Mouse (Mus musculus): ENCODE measurements around the gene Aldh3b2. TPM values are rescaled to one million over a fixed set of nuclear protein-coding genes. Genes with fewer than 3 reads are reported as not detected.

Aldh3b2 gene
- polyA plus RNA-seq (2015; fragmentation: Illumina TruSeq; extraction: RNeasy Lipid Tissue Mini Kit (QIAGEN cat#74804); ENCODE audit: insufficient read depth, low read depth, low replicate concordance): 0.63 TPM

GRCm38 (mm10) chr19:3972229-3972628, at the start of gene Aldh3b2:
Aldh3b2 (plus strand) TSS chr19:3972328.

DNA sequence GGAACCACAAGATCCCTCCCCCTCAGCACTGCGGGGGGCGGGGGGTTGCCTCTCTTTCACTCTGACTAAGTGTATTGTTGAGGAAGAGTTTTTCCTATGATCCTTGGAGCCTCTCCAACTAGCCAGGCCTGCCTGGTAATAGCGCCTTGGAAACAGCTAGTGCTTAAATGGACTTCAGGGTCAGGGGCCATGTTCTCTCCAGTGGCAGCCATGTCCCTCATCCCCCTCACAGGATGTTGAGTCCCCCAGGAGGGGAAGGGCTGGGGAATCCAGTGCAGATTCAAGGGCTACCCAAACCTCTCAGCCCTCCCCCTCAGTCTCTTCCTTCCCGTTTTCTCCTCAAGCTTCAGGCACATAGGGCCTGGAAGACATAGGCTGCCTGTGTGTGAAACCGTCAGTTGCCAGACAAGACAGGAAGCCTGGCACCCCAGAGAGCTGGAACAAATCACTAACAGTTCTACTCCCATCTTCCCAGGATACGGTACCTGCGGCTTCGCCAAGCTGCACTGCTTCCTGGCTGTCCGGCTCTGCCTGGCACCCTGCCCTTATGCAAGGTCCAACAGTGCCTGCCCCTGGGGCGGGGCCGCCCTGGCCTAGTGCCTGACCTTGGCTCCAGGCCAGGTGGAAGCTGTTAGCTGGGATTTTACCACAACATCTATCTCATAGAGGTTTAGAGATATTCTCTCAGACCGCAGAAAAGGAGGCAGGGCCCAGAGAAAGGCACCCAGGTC, 42.8 kb upstream of the Aldh3b2 start, which contains the start of gene Aldh3b1:
Gene Aldh3b1, minus strand, starts transcription at position 598 of the 731 bp plus-strand sequence.

GRCm38 (mm10) chr19:3935032-3935895, 36.9 kb upstream of the Aldh3b2 start, which contains the start of gene Unc93b1:
Unc93b1 (plus strand) TSS chr19:3935186.

DNA sequence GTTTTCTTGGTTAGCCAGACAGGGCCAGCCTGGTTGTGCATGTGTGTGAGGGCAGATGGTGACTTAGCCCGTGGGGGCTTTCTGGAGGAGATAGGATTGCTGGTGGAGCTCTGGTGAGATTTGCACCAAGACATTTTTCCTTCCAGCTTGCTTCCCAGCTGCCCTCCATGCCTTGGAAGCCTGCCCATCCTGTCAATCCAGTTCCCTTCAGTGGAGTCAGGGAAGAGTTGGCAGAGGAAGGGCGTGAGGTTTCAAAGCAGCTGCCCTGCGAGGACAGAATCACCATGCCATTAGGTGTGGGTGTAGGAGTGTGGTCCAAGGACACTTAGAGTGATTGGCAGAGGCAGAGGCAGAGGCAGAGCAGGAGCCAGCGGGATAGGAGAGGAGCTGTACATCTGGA, 13.7 kb upstream of the Aldh3b2 start, which contains the start of gene Aldh3b3:
Gene Aldh3b3, plus strand, starts transcription at position 176 of the 400 bp plus-strand sequence.

DNA sequence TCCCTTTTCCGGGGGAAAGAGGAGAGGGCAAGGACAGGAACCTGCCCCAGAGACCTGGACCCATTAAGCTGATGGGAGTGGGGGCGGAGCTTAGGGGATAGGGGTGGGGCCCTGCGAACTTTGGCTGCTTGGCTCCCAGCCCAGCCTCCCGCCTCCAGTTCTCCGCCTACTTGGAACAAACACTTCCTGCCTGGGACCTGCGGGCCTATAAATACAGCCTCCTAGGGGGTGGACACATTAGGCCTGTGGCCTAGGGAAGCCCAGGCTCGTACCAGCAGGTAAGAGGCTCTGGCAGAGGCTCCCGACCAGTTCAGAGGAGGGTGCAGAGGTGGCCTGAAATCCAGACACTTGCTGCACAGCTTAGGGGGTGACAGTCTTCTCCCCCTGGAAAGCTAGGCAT, 14.2 kb downstream of the Aldh3b2 start, which contains the start of gene Acy3:
Gene Acy3, plus strand, starts transcription at position 237 of the 400 bp plus-strand sequence.

GRCm38 (mm10) chr19:3992416-3992815, 20.3 kb downstream of the Aldh3b2 start, which contains the start of gene Tbx10:
Tbx10 (plus strand) TSS chr19:3992752.

DNA sequence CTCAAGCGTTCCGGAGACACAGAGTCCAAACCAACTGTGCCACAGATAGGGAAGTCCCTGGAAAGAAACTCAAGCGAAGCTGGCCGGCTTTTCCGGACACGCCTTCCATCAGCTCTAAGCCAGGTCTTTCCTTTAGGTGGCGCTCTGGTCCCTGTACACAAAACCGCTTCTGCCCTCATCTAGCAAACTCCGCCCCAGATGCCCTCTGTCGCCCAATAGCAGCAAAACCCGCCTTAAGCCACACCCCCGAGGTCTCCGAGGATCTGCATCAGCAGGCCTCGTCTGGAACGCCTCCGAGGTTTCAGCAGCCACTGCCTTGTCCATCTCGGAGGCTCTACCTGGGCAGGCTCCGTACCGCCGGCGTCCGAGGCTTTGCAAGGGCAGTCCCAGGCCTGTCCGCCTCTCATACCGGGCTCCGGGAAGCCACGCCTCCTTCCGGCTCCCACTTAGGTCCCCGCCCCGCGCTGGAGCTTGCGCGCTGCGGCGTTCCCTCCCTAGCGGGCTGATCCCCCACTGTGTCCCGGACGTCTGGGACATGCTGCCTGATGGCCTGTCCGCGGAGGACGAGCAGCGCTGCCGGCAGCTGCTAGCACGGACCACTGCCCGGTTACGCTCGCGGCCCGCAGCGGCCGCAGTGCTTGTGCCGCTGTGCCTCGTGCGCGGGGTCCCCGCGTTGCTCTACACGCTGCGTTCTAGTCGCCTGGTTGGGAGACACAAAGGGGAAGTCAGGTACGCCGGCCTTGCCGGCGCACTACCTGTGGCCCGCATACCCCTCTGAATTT, 28.2 kb downstream of the Aldh3b2 start, which contains the start of the genes Nudt8 and Gm49405:
Gene Nudt8, plus strand, starts transcription at position 462 of the 782 bp plus-strand sequence.
Gene Gm49405, plus strand, starts transcription at position 508 of the 782 bp plus-strand sequence.

DNA sequence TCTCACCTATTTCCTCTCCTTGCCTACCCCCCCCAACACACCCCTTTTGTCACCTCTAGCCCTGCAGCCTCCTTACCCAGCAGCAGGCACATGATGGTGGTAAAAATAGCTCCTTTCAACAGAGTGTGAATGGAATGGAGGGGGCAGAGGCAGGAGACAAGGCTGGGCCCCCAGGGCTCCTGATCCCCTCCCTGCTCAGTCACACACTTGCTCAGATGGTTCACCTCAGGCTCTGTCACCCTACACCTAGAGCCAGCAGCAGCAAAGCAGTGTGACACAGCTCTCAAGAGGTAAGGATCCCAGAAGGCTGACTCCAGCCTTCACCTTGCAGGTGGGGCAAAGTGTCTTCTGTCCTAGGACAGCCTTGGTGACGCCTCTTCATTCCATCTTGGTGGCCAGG, 31.0 kb downstream of the Aldh3b2 start, which contains the start of gene Doc2g:
Gene Doc2g, plus strand, starts transcription at position 202 of the 400 bp plus-strand sequence.

GRCm38 (mm10) chr19:4012432-4013022, 40.4 kb downstream of the Aldh3b2 start, which contains the start of gene Ndufv1:
Ndufv1 (minus strand) TSS chr19:4012806.

Other genes with a start within 250 kb of the Aldh3b2 start
- 11.8 TPM for gene Kmt5b, start 204.9 kb upstream of the Aldh3b2 start, polyA plus RNA-seq (2015; fragmentation: Illumina TruSeq; extraction: RNeasy Lipid Tissue Mini Kit (QIAGEN cat#74804); ENCODE audit: insufficient read depth, low read depth, low replicate concordance)
- gene Chka, start 120.6 kb upstream of the Aldh3b2 start, polyA plus RNA-seq (2015; fragmentation: Illumina TruSeq; extraction: RNeasy Lipid Tissue Mini Kit (QIAGEN cat#74804); ENCODE audit: insufficient read depth, low read depth, low replicate concordance): 61.3 TPM
- 67.9 TPM for gene Tcirg1, start 65.2 kb upstream of the Aldh3b2 start, polyA plus RNA-seq (2015; fragmentation: Illumina TruSeq; extraction: RNeasy Lipid Tissue Mini Kit (QIAGEN cat#74804); ENCODE audit: insufficient read depth, low read depth, low replicate concordance)
- 32.0 TPM for gene Ndufs8, start 59.6 kb upstream of the Aldh3b2 start, polyA plus RNA-seq (2015; fragmentation: Illumina TruSeq; extraction: RNeasy Lipid Tissue Mini Kit (QIAGEN cat#74804); ENCODE audit: insufficient read depth, low read depth, low replicate concordance)
- 1.7 TPM for gene Aldh3b1, start 42.5 kb upstream of the Aldh3b2 start, polyA plus RNA-seq (2015; fragmentation: Illumina TruSeq; extraction: RNeasy Lipid Tissue Mini Kit (QIAGEN cat#74804); ENCODE audit: insufficient read depth, low read depth, low replicate concordance)
- 16.7 TPM for gene Unc93b1, start 37.1 kb upstream of the Aldh3b2 start, polyA plus RNA-seq (2015; fragmentation: Illumina TruSeq; extraction: RNeasy Lipid Tissue Mini Kit (QIAGEN cat#74804); ENCODE audit: insufficient read depth, low read depth, low replicate concordance)
- gene Aldh3b3, start 13.7 kb upstream of the Aldh3b2 start, polyA plus RNA-seq (2015; fragmentation: Illumina TruSeq; extraction: RNeasy Lipid Tissue Mini Kit (QIAGEN cat#74804); ENCODE audit: insufficient read depth, low read depth, low replicate concordance): not detected
- 3.5 TPM for gene Acy3, start 14.2 kb downstream of the Aldh3b2 start, polyA plus RNA-seq (2015; fragmentation: Illumina TruSeq; extraction: RNeasy Lipid Tissue Mini Kit (QIAGEN cat#74804); ENCODE audit: insufficient read depth, low read depth, low replicate concordance)
- not detected for gene Tbx10, start 20.4 kb downstream of the Aldh3b2 start, polyA plus RNA-seq (2015; fragmentation: Illumina TruSeq; extraction: RNeasy Lipid Tissue Mini Kit (QIAGEN cat#74804); ENCODE audit: insufficient read depth, low read depth, low replicate concordance)
- 9.6 TPM for gene Nudt8, start 28.3 kb downstream of the Aldh3b2 start, polyA plus RNA-seq (2015; fragmentation: Illumina TruSeq; extraction: RNeasy Lipid Tissue Mini Kit (QIAGEN cat#74804); ENCODE audit: insufficient read depth, low read depth, low replicate concordance)
- 0.68 TPM for gene Gm49405, start 28.3 kb downstream of the Aldh3b2 start, polyA plus RNA-seq (2015; fragmentation: Illumina TruSeq; extraction: RNeasy Lipid Tissue Mini Kit (QIAGEN cat#74804); ENCODE audit: insufficient read depth, low read depth, low replicate concordance)
- gene Doc2g, start 31.0 kb downstream of the Aldh3b2 start, polyA plus RNA-seq (2015; fragmentation: Illumina TruSeq; extraction: RNeasy Lipid Tissue Mini Kit (QIAGEN cat#74804); ENCODE audit: insufficient read depth, low read depth, low replicate concordance): 5.5 TPM
- 42.7 TPM for gene Ndufv1, start 40.5 kb downstream of the Aldh3b2 start, polyA plus RNA-seq (2015; fragmentation: Illumina TruSeq; extraction: RNeasy Lipid Tissue Mini Kit (QIAGEN cat#74804); ENCODE audit: insufficient read depth, low read depth, low replicate concordance)
- gene Gstp1, start 65.7 kb downstream of the Aldh3b2 start, polyA plus RNA-seq (2015; fragmentation: Illumina TruSeq; extraction: RNeasy Lipid Tissue Mini Kit (QIAGEN cat#74804); ENCODE audit: insufficient read depth, low read depth, low replicate concordance): 449 TPM
- gene Gstp2, start 73.7 kb downstream of the Aldh3b2 start, polyA plus RNA-seq (2015; fragmentation: Illumina TruSeq; extraction: RNeasy Lipid Tissue Mini Kit (QIAGEN cat#74804); ENCODE audit: insufficient read depth, low read depth, low replicate concordance): 112 TPM
- gene Gstp3, start 87.2 kb downstream of the Aldh3b2 start, polyA plus RNA-seq (2015; fragmentation: Illumina TruSeq; extraction: RNeasy Lipid Tissue Mini Kit (QIAGEN cat#74804); ENCODE audit: insufficient read depth, low read depth, low replicate concordance): not detected
- gene Cabp2, start 109.2 kb downstream of the Aldh3b2 start, polyA plus RNA-seq (2015; fragmentation: Illumina TruSeq; extraction: RNeasy Lipid Tissue Mini Kit (QIAGEN cat#74804); ENCODE audit: insufficient read depth, low read depth, low replicate concordance): 118 TPM
- gene Cdk2ap2, start 124.9 kb downstream of the Aldh3b2 start, polyA plus RNA-seq (2015; fragmentation: Illumina TruSeq; extraction: RNeasy Lipid Tissue Mini Kit (QIAGEN cat#74804); ENCODE audit: insufficient read depth, low read depth, low replicate concordance): 35.8 TPM
- 10.6 TPM for gene Pitpnm1, start 127.7 kb downstream of the Aldh3b2 start, polyA plus RNA-seq (2015; fragmentation: Illumina TruSeq; extraction: RNeasy Lipid Tissue Mini Kit (QIAGEN cat#74804); ENCODE audit: insufficient read depth, low read depth, low replicate concordance)
- 19.1 TPM for gene Aip, start 153.5 kb downstream of the Aldh3b2 start, polyA plus RNA-seq (2015; fragmentation: Illumina TruSeq; extraction: RNeasy Lipid Tissue Mini Kit (QIAGEN cat#74804); ENCODE audit: insufficient read depth, low read depth, low replicate concordance)
- not detected for gene Gpr152, start 167.5 kb downstream of the Aldh3b2 start, polyA plus RNA-seq (2015; fragmentation: Illumina TruSeq; extraction: RNeasy Lipid Tissue Mini Kit (QIAGEN cat#74804); ENCODE audit: insufficient read depth, low read depth, low replicate concordance)
- not detected for gene Cabp4, start 171.7 kb downstream of the Aldh3b2 start, polyA plus RNA-seq (2015; fragmentation: Illumina TruSeq; extraction: RNeasy Lipid Tissue Mini Kit (QIAGEN cat#74804); ENCODE audit: insufficient read depth, low read depth, low replicate concordance)
- gene Coro1b, start 176.3 kb downstream of the Aldh3b2 start, polyA plus RNA-seq (2015; fragmentation: Illumina TruSeq; extraction: RNeasy Lipid Tissue Mini Kit (QIAGEN cat#74804); ENCODE audit: insufficient read depth, low read depth, low replicate concordance): 31.1 TPM
- 8.4 TPM for gene Ptprcap, start 181.3 kb downstream of the Aldh3b2 start, polyA plus RNA-seq (2015; fragmentation: Illumina TruSeq; extraction: RNeasy Lipid Tissue Mini Kit (QIAGEN cat#74804); ENCODE audit: insufficient read depth, low read depth, low replicate concordance)
- gene Rps6kb2, start 191.0 kb downstream of the Aldh3b2 start, polyA plus RNA-seq (2015; fragmentation: Illumina TruSeq; extraction: RNeasy Lipid Tissue Mini Kit (QIAGEN cat#74804); ENCODE audit: insufficient read depth, low read depth, low replicate concordance): 31.4 TPM
- gene Carns1, start 203.2 kb downstream of the Aldh3b2 start, polyA plus RNA-seq (2015; fragmentation: Illumina TruSeq; extraction: RNeasy Lipid Tissue Mini Kit (QIAGEN cat#74804); ENCODE audit: insufficient read depth, low read depth, low replicate concordance): 1.00 TPM
- gene Tbc1d10c, start 219.0 kb downstream of the Aldh3b2 start, polyA plus RNA-seq (2015; fragmentation: Illumina TruSeq; extraction: RNeasy Lipid Tissue Mini Kit (QIAGEN cat#74804); ENCODE audit: insufficient read depth, low read depth, low replicate concordance): 0.87 TPM
- 54.4 TPM for gene Ppp1ca, start 219.7 kb downstream of the Aldh3b2 start, polyA plus RNA-seq (2015; fragmentation: Illumina TruSeq; extraction: RNeasy Lipid Tissue Mini Kit (QIAGEN cat#74804); ENCODE audit: insufficient read depth, low read depth, low replicate concordance)
- 2.1 TPM for gene Rad9a, start 229.3 kb downstream of the Aldh3b2 start, polyA plus RNA-seq (2015; fragmentation: Illumina TruSeq; extraction: RNeasy Lipid Tissue Mini Kit (QIAGEN cat#74804); ENCODE audit: insufficient read depth, low read depth, low replicate concordance)
- gene Clcf1, start 241.9 kb downstream of the Aldh3b2 start, polyA plus RNA-seq (2015; fragmentation: Illumina TruSeq; extraction: RNeasy Lipid Tissue Mini Kit (QIAGEN cat#74804); ENCODE audit: insufficient read depth, low read depth, low replicate concordance): 2.8 TPM
- gene AC109138.7, start 242.0 kb downstream of the Aldh3b2 start, polyA plus RNA-seq (2015; fragmentation: Illumina TruSeq; extraction: RNeasy Lipid Tissue Mini Kit (QIAGEN cat#74804); ENCODE audit: insufficient read depth, low read depth, low replicate concordance): not detected